Mouse (Mus musculus) thymus, adult 2 months (tissue): Measurements from ENCODE around the gene Kalrn. TPM values are rescaled to one million over a fixed set of nuclear protein-coding genes. Genes with fewer than 3 reads are reported as not detected.

ENCODE experiments used
- DNase-seq: peaks from one replicate; pipeline ENCODE4 v3.0.0; 2021
- H3K27ac ChIP-seq: fragments of 200-500 bp; 2 replicates; pipeline ENCODE4 v1.5.1; 2012; ENCODE audit warnings: low read length, control low read depth; ENCODE audit not compliant: control insufficient read depth, insufficient read depth
- H3K27me3 ChIP-seq: fragments of 200-500 bp; 2 replicates; pipeline ENCODE4 v1.6.1; 2012; ENCODE audit warnings: mild to moderate bottlenecking, low read length, moderate library complexity, mixed read lengths; ENCODE audit not compliant: control insufficient read depth, insufficient read depth
- H3K36me3 ChIP-seq: fragments of 200-500 bp; 2 replicates; pipeline ENCODE4 v1.6.1; 2012; ENCODE audit warnings: mild to moderate bottlenecking, low read length, moderate library complexity; ENCODE audit not compliant: control insufficient read depth, insufficient read depth
- H3K4me1 ChIP-seq: fragments of 200-500 bp; replicated peaks from 2 replicates; pipeline ENCODE4 v1.6.1; 2012; ENCODE audit warnings: low read length; ENCODE audit not compliant: control insufficient read depth, insufficient read depth
- H3K4me3 ChIP-seq: fragments of 200-500 bp; 2 replicates; pipeline ENCODE4 v1.5.1; 2012; ENCODE audit warnings: mild to moderate bottlenecking, low read length, control low read depth, moderate library complexity; ENCODE audit not compliant: control insufficient read depth, insufficient read depth
- CTCF ChIP-seq: fragments of 200-500 bp; IDR thresholded peaks from 2 replicates; pipeline ENCODE4 v1.5.1; 2012; ENCODE audit warnings: mild to moderate bottlenecking, control low read depth, low read length, moderate library complexity, borderline replicate concordance; ENCODE audit not compliant: control insufficient read depth, poor library complexity, insufficient read depth; ENCODE audit errors: extremely low read depth
- POLR2A ChIP-seq: fragments of 200-500 bp; IDR thresholded peaks from 2 replicates; pipeline ENCODE4 v1.6.1; 2012; ENCODE audit warnings: mild to moderate bottlenecking, low read length, control low read depth, moderate library complexity; ENCODE audit not compliant: control insufficient read depth, poor library complexity, insufficient read depth; ENCODE audit errors: extremely low read depth
- WGBS: fragments of 180-500 bp; shearing (Covaris S2); methylation state at CpG from one replicate; pipeline ENCODE4 v1.1.7; 2018; 5-methylcytosine and 5-hydroxymethylcytosine counted together
- polyA plus RNA-seq: library from polyadenylated mRNA; depleted of rRNA; stranded (reverse); fragments of >200 nt; gene quantifications from 2 replicates; pipeline ENCODE4 v1.2.3, GENCODE M21; 2012

Kalrn gene
- polyA plus RNA-seq, 1 experiment = 2.9 TPM

DNA sequence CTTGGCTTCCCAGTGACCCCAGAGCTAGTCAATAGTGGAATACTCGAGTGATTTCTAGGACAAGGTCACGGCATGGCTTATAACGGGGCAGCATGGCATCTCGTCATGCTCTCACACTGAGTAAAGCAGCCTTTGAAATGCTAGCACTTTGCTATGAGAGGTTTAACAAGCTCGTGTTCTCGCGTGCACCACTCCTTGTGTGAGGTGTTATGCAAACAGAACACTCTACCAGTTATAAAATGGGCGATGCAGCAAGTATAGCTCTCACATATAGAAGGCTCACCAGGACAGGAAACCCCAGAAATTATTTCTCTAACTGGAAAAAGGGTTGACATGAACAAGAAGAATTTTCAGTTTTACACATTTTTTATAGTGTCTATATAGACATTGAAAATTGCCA lies 431.7 kb downstream of the Kalrn start:
- TF ChIP-seq POLR2A (no peak), CTCF (no peak)
- 95% methylated on average over 8 of the region's 8 CpGs for WGBS

DNA sequence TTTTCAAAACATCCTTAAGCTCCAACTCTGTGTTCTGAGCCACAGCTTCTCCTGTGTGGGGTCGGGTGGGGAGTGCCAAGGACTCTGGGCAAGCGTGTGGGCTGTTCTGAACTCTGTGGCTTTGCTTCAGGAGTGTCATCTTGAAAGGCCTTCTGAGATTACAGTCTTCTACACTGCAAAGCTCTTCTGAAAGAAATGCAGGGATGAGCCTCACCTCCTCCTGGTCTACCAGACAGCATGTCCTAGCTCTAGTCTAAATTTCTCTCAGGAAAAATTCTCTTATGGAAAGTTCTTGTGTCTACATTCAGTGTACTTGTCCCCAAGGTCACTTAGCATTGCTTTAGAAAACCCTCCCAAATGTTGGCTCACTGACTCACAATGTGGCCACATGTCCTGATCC lies 438.3 kb downstream of the Kalrn start:
- no peaks in the 10 kb centered on the region for H3K4me1 ChIP-seq
- no peaks in the 10 kb centered on the region for H3K27me3 ChIP-seq
- no peak overlapping the region for H3K27ac ChIP-seq
- no peak for TF ChIP-seq CTCF
- no peak for TF ChIP-seq POLR2A
- 80% methylated on average over 2 of the region's 2 CpGs for WGBS
- no peaks in the 10 kb centered on the region for H3K36me3 ChIP-seq
- H3K4me3 ChIP-seq = no peak overlapping the region
- no peak for DNase-seq

More for the DNA sequence above, 431.7 kb downstream of the Kalrn start:
- Histone ChIP-seq H3K27me3 (no peaks in the 10 kb centered on the region), H3K4me3 (no peak overlapping the region), H3K36me3 (no peaks in the 10 kb centered on the region), H3K4me1 (no peaks in the 10 kb centered on the region), H3K27ac (no peak overlapping the region)
- no peak for DNase-seq

DNA sequence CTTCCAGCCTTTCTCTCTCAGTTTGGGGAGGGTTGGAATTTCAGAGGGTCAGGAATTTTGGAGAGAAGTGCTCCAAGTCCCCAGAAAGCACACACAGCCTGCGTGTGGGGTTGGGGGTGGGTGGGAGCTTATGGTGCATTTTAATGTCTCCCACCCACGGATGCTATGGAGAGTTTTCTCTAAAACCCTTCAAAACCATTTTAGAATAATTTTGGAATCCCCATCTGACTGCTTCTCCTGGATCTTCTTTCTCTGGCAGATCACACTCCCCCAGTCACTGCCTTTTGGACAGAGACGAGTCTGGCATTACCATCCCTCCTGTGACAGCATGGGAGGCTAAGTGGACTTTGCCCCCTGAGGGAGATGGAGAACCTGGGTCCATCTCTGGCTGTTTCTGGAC lies 438.7 kb downstream of the Kalrn start:
- no peak for TF ChIP-seq POLR2A
- TF ChIP-seq CTCF = no peak
- DNase-seq = no peak
- WGBS = 88% methylated on average over 3 of the region's 3 CpGs
- Histone ChIP-seq H3K36me3 (no peaks in the 10 kb centered on the region), H3K27ac (no peak overlapping the region), H3K4me1 (no peaks in the 10 kb centered on the region), H3K27me3 (no peaks in the 10 kb centered on the region), H3K4me3 (no peak overlapping the region)

DNA sequence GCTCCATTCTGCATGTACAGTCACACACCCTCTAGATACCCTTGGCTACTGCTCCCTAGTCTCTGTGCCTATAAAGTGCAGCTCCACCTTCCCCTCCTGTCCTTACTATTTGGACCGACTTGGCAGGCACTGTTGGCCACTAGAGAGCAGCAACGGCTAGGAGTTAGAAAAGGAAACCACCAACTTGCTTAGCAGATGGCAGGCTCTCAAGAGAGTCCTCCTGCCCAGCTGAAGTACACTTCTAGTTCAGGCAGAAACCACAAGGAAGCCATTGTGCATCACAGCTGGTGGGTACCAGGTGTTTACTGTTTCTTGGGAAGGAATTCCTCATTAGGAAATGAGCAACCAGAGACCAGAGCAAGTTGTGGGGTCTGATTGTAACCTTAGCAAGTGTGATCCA lies 447.7 kb downstream of the Kalrn start:
- Histone ChIP-seq H3K27ac (no peak overlapping the region), H3K4me1 (peaks cover 11% of the 10 kb centered on the region; the same call in 1 of the 2 replicates), H3K36me3 (no peaks in the 10 kb centered on the region), H3K4me3 (no peak overlapping the region), H3K27me3 (no peaks in the 10 kb centered on the region)
- 0% methylated on average over 2 of the region's 2 CpGs for WGBS
- DNase-seq = peak; percentile 70
- TF ChIP-seq POLR2A = no peak
- no peak for TF ChIP-seq CTCF

DNA sequence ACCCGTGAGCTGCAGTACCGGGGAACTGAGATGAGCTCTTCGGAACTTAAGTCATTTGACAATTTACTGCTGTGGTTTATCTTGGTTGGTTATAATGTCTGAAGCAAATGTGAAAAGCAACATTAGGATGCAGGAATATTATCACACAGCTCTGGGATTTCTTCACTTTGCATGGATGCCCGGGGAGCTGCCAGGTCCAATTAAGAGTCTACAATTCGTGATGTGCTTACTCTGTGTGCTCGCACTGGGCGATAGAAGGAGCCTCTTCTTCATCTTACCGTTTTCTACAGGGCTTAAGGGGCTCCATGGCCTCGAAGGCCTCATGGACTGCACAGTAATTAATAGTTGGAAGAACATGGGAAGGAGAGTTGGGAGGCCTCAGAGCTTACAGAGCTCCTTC lies 450.8 kb downstream of the Kalrn start:
- peaks cover 14% of the 10 kb centered on the region for H3K4me1 ChIP-seq
- WGBS = 92% methylated on average over 9 of the region's 9 CpGs
- H3K27ac ChIP-seq = no peak overlapping the region
- no peak overlapping the region for H3K4me3 ChIP-seq
- TF ChIP-seq POLR2A (no peak), CTCF (no peak)
- no peak for DNase-seq
- H3K36me3 ChIP-seq = no peaks in the 10 kb centered on the region
- H3K27me3 ChIP-seq = no peaks in the 10 kb centered on the region

DNA sequence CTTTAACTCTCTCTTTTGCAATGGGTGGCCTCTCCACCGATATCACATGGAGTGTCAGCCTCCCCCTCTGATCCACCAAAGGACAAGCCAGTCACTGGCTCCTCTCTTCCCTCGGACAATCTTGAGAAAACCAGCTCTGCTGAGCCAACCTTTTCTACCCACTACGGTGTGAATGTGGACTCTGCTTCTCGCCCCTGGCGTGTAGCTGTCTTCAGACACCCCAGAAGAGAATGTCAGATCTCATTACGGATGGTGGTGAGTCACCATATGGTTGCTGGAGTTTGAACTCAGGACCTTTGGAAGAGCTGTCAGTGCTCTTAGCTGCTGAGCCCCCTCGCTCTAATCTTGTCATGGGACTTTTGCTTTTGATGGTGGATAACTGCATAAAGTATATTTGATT lies 452.0 kb downstream of the Kalrn start:
- Histone ChIP-seq H3K27me3 (no peaks in the 10 kb centered on the region), H3K27ac (peak overlapping the region; percentile 22; the same call in 1 of the 2 replicates), H3K4me1 (peaks cover 14% of the 10 kb centered on the region), H3K4me3 (peak overlapping the region; percentile 31), H3K36me3 (no peaks in the 10 kb centered on the region)
- 43% methylated on average over 7 of the region's 7 CpGs for WGBS
- TF ChIP-seq POLR2A (no peak), CTCF (no peak)
- no peak for DNase-seq

DNA sequence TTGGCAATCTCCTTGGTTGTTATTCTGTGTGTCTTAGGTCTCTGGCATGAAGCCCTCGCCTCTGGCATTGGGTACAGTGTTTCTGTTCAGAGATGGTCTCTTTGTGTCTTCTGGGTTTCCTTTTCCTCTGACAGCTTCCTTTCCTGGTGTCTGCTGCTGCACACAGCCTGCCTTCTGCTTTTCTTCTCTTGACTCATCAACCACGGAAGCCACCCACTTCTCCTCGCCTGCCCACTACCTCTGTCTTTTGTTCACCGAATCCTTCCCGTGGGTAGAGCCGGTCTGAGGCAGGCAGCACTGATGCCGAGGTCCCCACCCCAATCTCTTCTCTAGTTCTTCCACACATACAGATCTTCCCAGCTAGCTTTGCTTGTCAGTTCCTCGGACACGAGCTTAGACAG lies 452.5 kb downstream of the Kalrn start:
- DNase-seq = peak; percentile 27
- Histone ChIP-seq H3K36me3 (no peaks in the 10 kb centered on the region), H3K4me3 (peak overlapping the region; percentile 31), H3K27me3 (no peaks in the 10 kb centered on the region), H3K4me1 (peaks cover 14% of the 10 kb centered on the region), H3K27ac (peak overlapping the region; percentile 22; the same call in 1 of the 2 replicates)
- WGBS = 5% methylated on average over 9 of the region's 9 CpGs
- TF ChIP-seq CTCF (no peak), POLR2A (no peak)
